Mouse (Mus musculus): ENCODE measurements around the gene Ces1e. TPM values are rescaled to one million over a fixed set of nuclear protein-coding genes. Genes with fewer than 3 reads are reported as not detected.
A peak's percentile ranks its signal among the peaks of the same experiment; 100 is the strongest.
"Not testable (repeated sequence)": the region's sequence is repeated elsewhere in the genome, so short reads cannot be mapped to it uniquely, and the experiment has no call there.

Ces1e gene
- polyA plus RNA-seq, 1 experiment from 2014 or later = not detected

GRCm38 (mm10) chr8:93235681-93236080 lies 6.3 kb upstream of the Ces1e start:
- H3K9ac ChIP-seq (replicated peaks; ENCODE audit: low read length) = no peak overlapping the region
- DNase-seq (no peak), ATAC-seq (ENCODE audit: low FRiP score, low TSS enrichment) (no peak)
- H3K27ac ChIP-seq (replicated peaks; ENCODE audit: low read depth, low read length) = no peak overlapping the region
- no peaks in the 10 kb centered on the region for H3K27me3 ChIP-seq (ENCODE audit: control insufficient read depth, insufficient read depth, low read length)
- no peaks in the 10 kb centered on the region for H3K36me3 ChIP-seq (ENCODE audit: control insufficient read depth, insufficient read depth, low read length)
- H3K9me3 ChIP-seq (ENCODE audit: control insufficient read depth, low read length) = no peaks in the 10 kb centered on the region
- WGBS = 72% methylated on average over 1 of the region's 1 CpGs
- no peak overlapping the region for H3K4me2 ChIP-seq (ENCODE audit: low read length)
- no peak overlapping the region for H3K4me3 ChIP-seq (replicated peaks; ENCODE audit: low read depth, low read length)
- no peaks in the 10 kb centered on the region for H3K4me1 ChIP-seq (ENCODE audit: control insufficient read depth, insufficient read depth, low read length)

- Histone ChIP-seq H3K4me3 (replicated peaks; ENCODE audit: low read depth, low read length) (no peak overlapping the region), H3K9ac (replicated peaks; ENCODE audit: low read length) (no peak overlapping the region), H3K27me3 (ENCODE audit: control insufficient read depth, insufficient read depth, low read length) (no peaks in the 10 kb centered on the region), H3K36me3 (ENCODE audit: control insufficient read depth, insufficient read depth, low read length) (no peaks in the 10 kb centered on the region), H3K4me1 (ENCODE audit: control insufficient read depth, insufficient read depth, low read length) (no peaks in the 10 kb centered on the region), H3K4me2 (ENCODE audit: low read length) (no peak overlapping the region), H3K9me3 (ENCODE audit: control insufficient read depth, low read length) (no peaks in the 10 kb centered on the region), H3K27ac (replicated peaks; ENCODE audit: low read depth, low read length) (no peak overlapping the region)
- ATAC-seq (ENCODE audit: low FRiP score, low TSS enrichment) (no peak), DNase-seq (no peak)
- 98% methylated on average over 1 of the region's 1 CpGs for WGBS
These were observed 5.3 kb upstream of the Ces1e start for GRCm38 (mm10) chr8:93234706-93235105.

- DNase-seq = no peak
- Histone ChIP-seq H3K36me3 (ENCODE audit: control insufficient read depth, insufficient read depth, low read length) (no peaks in the 10 kb centered on the region), H3K4me3 (replicated peaks; ENCODE audit: low read depth, low read length) (no peak overlapping the region), H3K27me3 (ENCODE audit: control insufficient read depth, insufficient read depth, low read length) (no peaks in the 10 kb centered on the region), H3K4me2 (ENCODE audit: low read length) (no peak overlapping the region), H3K4me1 (ENCODE audit: control insufficient read depth, insufficient read depth, low read length) (no peaks in the 10 kb centered on the region), H3K27ac (replicated peaks; ENCODE audit: low read depth, low read length) (no peak overlapping the region), H3K9me3 (ENCODE audit: control insufficient read depth, low read length) (no peaks in the 10 kb centered on the region), H3K9ac (replicated peaks; ENCODE audit: low read length) (no peak overlapping the region)
- ATAC-seq (ENCODE audit: low FRiP score, low TSS enrichment) = no peak
- WGBS = 93% methylated on average over 6 of the region's 6 CpGs
These were observed 4.6 kb upstream of the Ces1e start for GRCm38 (mm10) chr8:93234068-93234467.

- Histone ChIP-seq H3K27ac (replicated peaks; ENCODE audit: low read depth, low read length) (no peak overlapping the region), H3K27me3 (ENCODE audit: control insufficient read depth, insufficient read depth, low read length) (no peaks in the 10 kb centered on the region), H3K4me2 (ENCODE audit: low read length) (no peak overlapping the region), H3K4me1 (ENCODE audit: control insufficient read depth, insufficient read depth, low read length) (no peaks in the 10 kb centered on the region), H3K9ac (replicated peaks; ENCODE audit: low read length) (no peak overlapping the region), H3K36me3 (ENCODE audit: control insufficient read depth, insufficient read depth, low read length) (no peaks in the 10 kb centered on the region), H3K4me3 (replicated peaks; ENCODE audit: low read depth, low read length) (no peak overlapping the region), H3K9me3 (ENCODE audit: control insufficient read depth, low read length) (no peaks in the 10 kb centered on the region)
- 69% methylated on average over 11 of the region's 11 CpGs for WGBS
- DNase-seq = no peak
- no peak for ATAC-seq (ENCODE audit: low FRiP score, low TSS enrichment)
These were observed 597 bp downstream of the Ces1e start for GRCm38 (mm10) chr8:93228673-93229370.

- 100% methylated on average over 1 of the region's 1 CpGs for WGBS
- H3K9me3 ChIP-seq (ENCODE audit: control insufficient read depth, low read length); ATAC-seq (ENCODE audit: low FRiP score, low TSS enrichment): not testable (repeated sequence)
These were observed 2.9 kb downstream of the Ces1e start for GRCm38 (mm10) chr8:93226471-93226870.

GRCm38 (mm10) chr8:93221896-93222295 lies 7.5 kb downstream of the Ces1e start:
- ATAC-seq (ENCODE audit: low FRiP score, low TSS enrichment) (no peak), DNase-seq (no peak)
- H3K36me3 ChIP-seq (ENCODE audit: control insufficient read depth, insufficient read depth, low read length) = no peaks in the 10 kb centered on the region
- no peak overlapping the region for H3K4me3 ChIP-seq (replicated peaks; ENCODE audit: low read depth, low read length)
- 89% methylated on average over 3 of the region's 3 CpGs for WGBS
- H3K27ac ChIP-seq (replicated peaks; ENCODE audit: low read depth, low read length) = no peak overlapping the region
- no peaks in the 10 kb centered on the region for H3K27me3 ChIP-seq (ENCODE audit: control insufficient read depth, insufficient read depth, low read length)
- H3K9ac ChIP-seq (replicated peaks; ENCODE audit: low read length) = no peak overlapping the region
- H3K4me1 ChIP-seq (ENCODE audit: control insufficient read depth, insufficient read depth, low read length) = no peaks in the 10 kb centered on the region
- no peaks in the 10 kb centered on the region for H3K9me3 ChIP-seq (ENCODE audit: control insufficient read depth, low read length)
- H3K4me2 ChIP-seq (ENCODE audit: low read length) = no peak overlapping the region

More at GRCm38 (mm10) chr8:93226471-93226870, 2.9 kb downstream of the Ces1e start:
- not testable (repeated sequence) for H3K4me2 ChIP-seq (ENCODE audit: low read length); H3K27ac ChIP-seq (replicated peaks; ENCODE audit: low read depth, low read length); H3K36me3 ChIP-seq (ENCODE audit: control insufficient read depth, insufficient read depth, low read length); H3K4me3 ChIP-seq (replicated peaks; ENCODE audit: low read depth, low read length); H3K9ac ChIP-seq (replicated peaks; ENCODE audit: low read length); H3K4me1 ChIP-seq (ENCODE audit: control insufficient read depth, insufficient read depth, low read length); DNase-seq; H3K27me3 ChIP-seq (ENCODE audit: control insufficient read depth, insufficient read depth, low read length)

GRCm38 (mm10) chr8:93217867-93218266 lies 11.6 kb downstream of the Ces1e start:
- H3K9ac ChIP-seq (replicated peaks; ENCODE audit: low read length) = no peak overlapping the region
- WGBS = 85% methylated on average over 4 of the region's 4 CpGs
- no peak overlapping the region for H3K27ac ChIP-seq (replicated peaks; ENCODE audit: low read depth, low read length)
- DNase-seq = peak; percentile 1
- no peaks in the 10 kb centered on the region for H3K9me3 ChIP-seq (ENCODE audit: control insufficient read depth, low read length)
- no peaks in the 10 kb centered on the region for H3K4me1 ChIP-seq (ENCODE audit: control insufficient read depth, insufficient read depth, low read length)
- H3K4me3 ChIP-seq (replicated peaks; ENCODE audit: low read depth, low read length) = no peak overlapping the region
- H3K4me2 ChIP-seq (ENCODE audit: low read length) = no peak overlapping the region
- ATAC-seq (ENCODE audit: low FRiP score, low TSS enrichment) = no peak
- H3K27me3 ChIP-seq (ENCODE audit: control insufficient read depth, insufficient read depth, low read length) = no peaks in the 10 kb centered on the region
- no peaks in the 10 kb centered on the region for H3K36me3 ChIP-seq (ENCODE audit: control insufficient read depth, insufficient read depth, low read length)

GRCm38 (mm10) chr8:93217375-93217774 lies 12.0 kb downstream of the Ces1e start:
- no peaks in the 10 kb centered on the region for H3K4me1 ChIP-seq (ENCODE audit: control insufficient read depth, insufficient read depth, low read length)
- no peak overlapping the region for H3K4me2 ChIP-seq (ENCODE audit: low read length)
- no peaks in the 10 kb centered on the region for H3K36me3 ChIP-seq (ENCODE audit: control insufficient read depth, insufficient read depth, low read length)
- H3K27me3 ChIP-seq (ENCODE audit: control insufficient read depth, insufficient read depth, low read length) = no peaks in the 10 kb centered on the region
- H3K9ac ChIP-seq (replicated peaks; ENCODE audit: low read length) = no peak overlapping the region
- no peaks in the 10 kb centered on the region for H3K9me3 ChIP-seq (ENCODE audit: control insufficient read depth, low read length)
- no peak overlapping the region for H3K27ac ChIP-seq (replicated peaks; ENCODE audit: low read depth, low read length)
- ATAC-seq (ENCODE audit: low FRiP score, low TSS enrichment) = no peak
- no peak overlapping the region for H3K4me3 ChIP-seq (replicated peaks; ENCODE audit: low read depth, low read length)
- 74% methylated on average over 1 of the region's 1 CpGs for WGBS
- no peak for DNase-seq

GRCm38 (mm10) chr8:93211091-93211490 lies 18.3 kb downstream of the Ces1e start:
- H3K27ac ChIP-seq (replicated peaks; ENCODE audit: low read depth, low read length) = no peak overlapping the region
- no peaks in the 10 kb centered on the region for H3K4me1 ChIP-seq (ENCODE audit: control insufficient read depth, insufficient read depth, low read length)
- no peak overlapping the region for H3K4me3 ChIP-seq (replicated peaks; ENCODE audit: low read depth, low read length)
- no peaks in the 10 kb centered on the region for H3K9me3 ChIP-seq (ENCODE audit: control insufficient read depth, low read length)
- no peak overlapping the region for H3K4me2 ChIP-seq (ENCODE audit: low read length)
- H3K9ac ChIP-seq (replicated peaks; ENCODE audit: low read length) = no peak overlapping the region
- DNase-seq (no peak), ATAC-seq (ENCODE audit: low FRiP score, low TSS enrichment) (no peak)
- H3K36me3 ChIP-seq (ENCODE audit: control insufficient read depth, insufficient read depth, low read length) = no peaks in the 10 kb centered on the region
- no peaks in the 10 kb centered on the region for H3K27me3 ChIP-seq (ENCODE audit: control insufficient read depth, insufficient read depth, low read length)
